Mouse (Mus musculus) limb, embryonic 14.5 days (tissue): ENCODE results near the gene S100a11. TPM values are rescaled to one million over a fixed set of nuclear protein-coding genes. Genes with fewer than 3 reads are reported as not detected.

Source experiments
- ATAC-seq: fragments of 200-750 bp; cut with Nextera tagmentation; 2 replicates; pipeline ENCODE4 v1.8.0; 2017; ENCODE audit warnings: low read depth, moderate number of reproducible peaks, moderate TSS enrichment; ENCODE audit not compliant: low FRiP score
- DNase-seq: peaks from one replicate; pipeline ENCODE4 v3.0.0-alpha.2; 2015; ENCODE audit warnings: low spot score
- H3K27ac ChIP-seq: fragments of 300-500 bp; sonication (generic); replicated peaks from 2 replicates; pipeline ENCODE4 v1.5.1; 2014; ENCODE audit warnings: low read depth, mild to moderate bottlenecking, low read length, moderate library complexity, mixed read lengths
- H3K27me3 ChIP-seq: fragments of 300-500 bp; sonication (generic); 2 replicates; pipeline ENCODE4 v1.6.1; 2014; ENCODE audit warnings: low read length, mixed read lengths; ENCODE audit not compliant: control insufficient read depth, insufficient read depth
- H3K36me3 ChIP-seq: fragments of 300-500 bp; sonication (generic); 2 replicates; pipeline ENCODE4 v1.6.1; 2014; ENCODE audit warnings: mild to moderate bottlenecking, low read length, moderate library complexity, mixed read lengths; ENCODE audit not compliant: control insufficient read depth, insufficient read depth
- H3K4me1 ChIP-seq: fragments of 300-500 bp; sonication (generic); 2 replicates; pipeline ENCODE4 v1.6.1; 2014; ENCODE audit warnings: antibody characterized with exemption, low read length, mixed read lengths; ENCODE audit not compliant: control insufficient read depth, insufficient read depth
- H3K4me2 ChIP-seq: fragments of 300-500 bp; sonication (generic); replicated peaks from 2 replicates; pipeline ENCODE4 v1.6.1; 2014; ENCODE audit warnings: low read depth, mild to moderate bottlenecking, low read length, moderate library complexity; ENCODE audit not compliant: severe bottlenecking
- H3K4me3 ChIP-seq: fragments of 300-500 bp; sonication (generic); replicated peaks from 2 replicates; pipeline ENCODE4 v1.5.1; 2014; ENCODE audit warnings: low read length
- H3K9ac ChIP-seq: fragments of 300-500 bp; sonication (generic); 2 replicates; pipeline ENCODE4 v1.6.1; 2014; ENCODE audit warnings: mild to moderate bottlenecking, low read depth, low read length, moderate library complexity; ENCODE audit not compliant: severe bottlenecking
- H3K9me3 ChIP-seq: fragments of 300-500 bp; sonication (generic); 2 replicates; pipeline ENCODE4 v1.6.1; 2016; ENCODE audit warnings: low read length; ENCODE audit not compliant: control insufficient read depth
- POLR2A ChIP-seq: fragments of 200-500 bp; IDR thresholded peaks from 2 replicates; pipeline ENCODE4 v1.8.0; 2012; ENCODE audit warnings: inconsistent platforms, mild to moderate bottlenecking, moderate library complexity, borderline replicate concordance; ENCODE audit not compliant: insufficient read depth, insufficient read length; ENCODE audit errors: extremely low read depth
- WGBS: fragments of 180-500 bp; shearing (Covaris S2); extraction: QIAGEN DNeasy Blood & Tissue Kit; methylation state at CpG from one replicate; pipeline ENCODE4 v1.1.7; 2014; 5-methylcytosine and 5-hydroxymethylcytosine counted together
- polyA plus RNA-seq, 2 experiments: library from polyadenylated mRNA; depleted of rRNA in 1 of 2; stranded (reverse) in 1 of 2; unstranded in 1 of 2; fragments of >200 nt; fragmentation: Nextera tagmentation in 1 of 2; extraction: Ambion mirVana in 1 of 2; gene quantifications; 2 replicates each; pipeline versions ENCODE4 v1.2.1 to v1.2.3; 2012 to 2014

The S100a11 gene
- polyA plus RNA-seq (2012; rRNA removed) (477 and 638 TPM in 2 replicates), polyA plus RNA-seq (2014; fragmentation: Nextera tagmentation; extraction: Ambion mirVana) (1,786 and 1,916 TPM in 2 replicates)

DNA sequence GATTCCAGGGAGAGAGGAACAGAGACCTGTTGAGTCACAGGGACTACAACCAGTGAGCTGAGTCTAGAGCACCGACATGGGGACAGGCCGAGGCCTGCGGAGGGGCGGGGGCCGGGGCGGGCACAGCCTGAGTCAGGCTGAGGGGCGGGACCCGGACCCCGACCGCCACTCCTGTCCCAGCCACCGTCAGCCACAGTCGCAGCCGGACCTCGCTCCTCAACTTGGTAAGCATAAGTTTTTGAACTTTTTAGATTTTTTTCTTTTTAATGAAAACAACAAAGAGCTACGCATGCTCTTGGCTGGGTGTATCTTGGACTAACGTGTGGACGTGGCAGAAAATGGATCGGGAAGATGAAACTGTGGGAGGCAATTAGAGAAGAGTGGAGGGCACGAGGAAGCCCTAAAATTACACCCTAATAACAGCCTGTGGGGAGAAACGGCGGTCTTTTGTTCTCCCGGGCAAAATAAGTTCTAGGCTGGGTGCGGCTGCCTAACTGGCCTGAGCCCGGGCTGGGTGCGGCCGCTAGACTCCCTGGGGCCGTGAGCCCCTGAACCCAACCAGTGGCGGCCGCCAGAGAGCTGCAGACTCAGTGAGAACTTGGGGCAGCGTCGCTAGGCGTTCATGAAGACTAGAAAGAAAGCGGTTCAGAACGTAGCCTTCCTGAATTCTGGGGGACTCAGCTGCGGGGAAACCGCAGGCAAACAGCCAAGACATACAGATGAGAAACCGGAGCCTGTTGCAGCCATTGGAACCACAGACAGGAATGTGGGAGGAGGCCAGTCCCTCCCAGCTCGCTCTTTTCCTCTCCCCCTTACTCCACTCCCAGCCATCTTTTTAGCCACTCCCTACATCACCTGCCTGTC lies at the start of gene S100a11:
Gene S100a11, plus strand, starts transcription at position 159 of the 864 bp plus-strand sequence.
- peak; percentile 91 for DNase-seq
- peak within 1 kb of the TSS; percentile 72 for H3K4me3 ChIP-seq

DNA sequence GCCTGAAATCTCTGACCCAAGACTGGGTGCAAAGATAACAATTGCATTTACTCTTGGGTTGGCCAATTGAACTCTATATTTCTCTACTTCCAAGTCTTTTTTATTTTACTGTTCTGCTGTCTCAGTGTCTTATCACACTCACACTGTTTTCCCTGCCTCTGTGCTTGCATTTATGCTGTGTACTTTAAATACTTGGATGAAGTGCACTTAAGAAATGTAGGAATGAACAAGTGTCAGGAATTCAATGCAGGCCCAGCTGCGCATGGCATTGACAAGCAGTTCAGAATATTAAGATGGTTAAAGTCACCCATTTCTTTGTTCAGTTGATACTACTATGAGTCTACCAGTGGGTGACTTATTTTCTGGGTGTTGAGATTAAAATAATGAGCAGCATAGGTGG lies 40.2 kb upstream of the S100a11 start:
- Histone ChIP-seq H3K36me3 (no peaks in the 10 kb centered on the region), H3K4me3 (no peak overlapping the region), H3K4me1 (no peaks in the 10 kb centered on the region), H3K27ac (no peak overlapping the region), H3K27me3 (no peaks in the 10 kb centered on the region), H3K9ac (no peak overlapping the region), H3K4me2 (no peak overlapping the region), H3K9me3 (no peaks in the 10 kb centered on the region)
- WGBS, result 92% methylated on average over 1 of the region's 1 CpGs
- DNase-seq (no peak), ATAC-seq (no peak)
- no peak for TF ChIP-seq POLR2A

More for the DNA sequence above, at the start of gene S100a11:
- peak within 1 kb of the TSS; percentile 55 for H3K4me2 ChIP-seq
- peak; percentile 90; the same call in 1 of the 2 replicates for TF ChIP-seq POLR2A
- ATAC-seq, result peak; percentile 92
- H3K9me3 ChIP-seq, result no peaks in the 10 kb centered on the region
- H3K9ac ChIP-seq, result peak within 1 kb of the TSS; percentile 87
- 2% methylated on average over 36 of the region's 38 CpGs for WGBS
- peak within 1 kb of the TSS; percentile 96 for H3K27ac ChIP-seq
- H3K4me1 ChIP-seq, result peaks cover 10% of the 10 kb centered on the region
- peaks cover 10% of the 10 kb centered on the region; the same call in 1 of the 2 replicates for H3K36me3 ChIP-seq
- H3K27me3 ChIP-seq, result no peaks in the 10 kb centered on the region

DNA sequence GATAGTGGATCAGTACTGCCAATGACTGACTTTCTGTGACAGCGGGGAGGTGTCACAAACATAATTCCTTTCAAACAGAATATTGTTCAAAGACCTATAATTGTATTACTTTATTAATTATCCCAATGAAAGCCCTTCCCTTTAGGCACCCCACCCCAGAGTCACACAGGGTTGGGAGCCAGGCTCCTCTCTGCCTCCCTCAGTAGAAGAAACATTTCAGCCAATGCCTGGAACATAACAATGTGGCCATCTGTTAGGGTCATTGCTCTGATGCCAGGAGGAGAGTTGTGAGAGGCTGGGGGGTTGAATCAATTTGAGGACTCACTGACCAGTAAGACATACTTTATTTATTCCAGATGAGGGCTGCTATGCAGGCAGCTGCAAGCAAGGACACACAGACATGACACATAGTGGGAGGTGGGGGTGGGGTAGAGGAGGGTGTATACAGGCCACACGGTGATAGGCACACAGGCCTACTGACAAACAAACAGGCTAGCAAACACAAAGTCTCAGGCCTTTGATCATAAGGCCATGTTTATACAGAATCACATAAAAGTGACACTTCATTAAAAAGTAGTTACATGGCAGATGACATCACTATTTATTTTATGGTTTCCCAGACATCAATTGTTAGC lies 38.2 kb upstream of the S100a11 start:
- Histone ChIP-seq H3K4me1 (no peaks in the 10 kb centered on the region), H3K27ac (no peak overlapping the region), H3K36me3 (no peaks in the 10 kb centered on the region), H3K4me2 (no peak overlapping the region), H3K4me3 (no peak overlapping the region), H3K27me3 (no peaks in the 10 kb centered on the region), H3K9ac (no peak overlapping the region), H3K9me3 (no peaks in the 10 kb centered on the region)
- WGBS, result 53% methylated on average over 2 of the region's 2 CpGs
- ATAC-seq (no peak), DNase-seq (no peak)
- TF ChIP-seq POLR2A, result no peak

DNA sequence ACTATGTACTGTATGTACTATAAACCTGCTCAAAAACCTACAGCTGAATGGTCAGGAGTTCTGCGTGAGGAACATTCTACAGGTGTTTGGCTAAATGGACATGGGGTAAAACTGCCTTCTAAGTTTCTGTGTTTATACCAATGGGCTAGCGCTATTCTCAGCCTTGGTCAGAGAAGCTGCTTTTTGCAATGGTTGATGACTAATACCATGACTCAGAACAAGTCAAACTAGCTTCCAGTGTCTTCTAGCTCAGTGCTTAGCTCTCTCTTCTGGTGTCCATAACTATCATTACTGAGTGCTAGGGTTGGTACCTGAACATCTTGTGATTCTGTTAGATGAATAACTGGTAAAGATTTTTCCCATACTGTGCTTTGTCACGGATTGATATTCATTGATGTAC lies 34.7 kb upstream of the S100a11 start:
- no peaks in the 10 kb centered on the region for H3K9me3 ChIP-seq
- H3K9ac ChIP-seq, result no peak overlapping the region
- no peak overlapping the region for H3K27ac ChIP-seq
- H3K27me3 ChIP-seq, result no peaks in the 10 kb centered on the region
- H3K4me2 ChIP-seq, result no peak overlapping the region
- no peak for ATAC-seq
- 89% methylated on average over 3 of the region's 3 CpGs for WGBS
- no peak for TF ChIP-seq POLR2A
- no peaks in the 10 kb centered on the region for H3K4me1 ChIP-seq
- no peak for DNase-seq
- no peaks in the 10 kb centered on the region for H3K36me3 ChIP-seq
- no peak overlapping the region for H3K4me3 ChIP-seq

DNA sequence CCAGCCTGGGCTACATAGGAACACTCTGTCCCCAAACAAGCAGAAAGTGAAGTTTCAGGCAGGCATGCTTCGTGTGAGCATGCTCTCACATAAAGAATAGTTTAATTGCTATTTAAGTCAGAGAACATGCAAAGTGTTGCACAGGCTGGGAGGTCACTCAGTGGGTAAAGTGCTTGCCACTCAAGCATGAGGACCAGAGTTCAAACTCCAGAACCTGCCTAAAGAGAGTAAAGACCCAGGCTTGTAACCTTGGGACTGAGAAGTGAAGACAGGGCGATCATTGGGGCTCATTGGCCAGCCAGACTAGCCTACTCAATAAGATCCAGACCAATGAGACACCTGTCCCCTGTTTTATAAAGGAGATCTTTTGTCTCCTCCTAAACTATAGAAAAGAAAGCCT lies 31.7 kb upstream of the S100a11 start:
- H3K36me3 ChIP-seq, result no peaks in the 10 kb centered on the region
- TF ChIP-seq POLR2A, result no peak
- H3K27ac ChIP-seq, result no peak overlapping the region
- no peaks in the 10 kb centered on the region for H3K4me1 ChIP-seq
- no peak overlapping the region for H3K4me3 ChIP-seq
- no peaks in the 10 kb centered on the region for H3K27me3 ChIP-seq
- H3K9ac ChIP-seq, result no peak overlapping the region
- 80% methylated on average over 2 of the region's 2 CpGs for WGBS
- no peaks in the 10 kb centered on the region for H3K9me3 ChIP-seq
- ATAC-seq (no peak), DNase-seq (no peak)
- H3K4me2 ChIP-seq, result no peak overlapping the region
